ENCODE assay signal across 12 mouse cellular contexts in genomic region chr7:50783652-50784051, GRCm38 (mm10).
DNase-seq lines count a peak whose midpoint lies in the region; ATAC-seq lines count a peak whose summit lies in the region.
"Had no signal": no experiment of that assay in that cellular context is flagged by ENCODE, and none has a peak within 500 bp of the region (broad histone marks: within the 10 kb centered on the region; RNA-seq: fewer than 3 reads in every experiment).

No protein-coding gene starts in this region.

- 67% methylated on average over 1 of the region's 1 CpGs for WGBS in neural tube, embryonic 11.5 days

- peak; percentile 4 for DNase-seq in heart, postnatal 4 days
- DNase-seq in heart, postnatal 25 days (ENCODE audit: low spot score): no peak
- DNase-seq in lung, postnatal 36 days: peak; percentile 0
- DNase-seq in lung, postnatal 4 days: no peak
- peak; percentile 65 for DNase-seq in embryo, embryonic 11 days
- peak; percentile 20 for DNase-seq in neural tube, embryonic 11.5 days (ENCODE audit: low spot score)
- DNase-seq in adipocyte (ENCODE audit: low spot score): no peak
- DNase-seq: adrenal gland, postnatal 10 days; thymus, postnatal 14 days had no signal

- no peak; the same call in 1 of the 2 replicates for ATAC-seq in neural tube, embryonic 11.5 days (ENCODE audit: insufficient read depth, low FRiP score, low TSS enrichment)
- no peak for ATAC-seq in megakaryocyte, adult 5-6 weeks (ENCODE audit: poor library complexity, severe bottlenecking)

- no peaks in the 10 kb centered on the region for H3K27me3 ChIP-seq in neural tube, embryonic 11.5 days (ENCODE audit: control insufficient read depth, insufficient read depth, low read length)
- H3K27me3 ChIP-seq: limb, embryonic 15.5 days had no signal

- no peaks in the 10 kb centered on the region for H3K4me1 ChIP-seq in neural tube, embryonic 11.5 days (ENCODE audit: control insufficient read depth, insufficient read depth, low read length)
- H3K4me1 ChIP-seq: limb, embryonic 15.5 days had no signal

- H3K36me3 ChIP-seq in neural tube, embryonic 11.5 days (ENCODE audit: control insufficient read depth, insufficient read depth, low read length): no peaks in the 10 kb centered on the region
- H3K36me3 ChIP-seq: limb, embryonic 15.5 days had no signal

- no peak overlapping the region for H3K4me2 ChIP-seq in neural tube, embryonic 11.5 days (ENCODE audit: low read depth)
- H3K4me2 ChIP-seq: limb, embryonic 15.5 days had no signal

- H3K27ac ChIP-seq in neural tube, embryonic 11.5 days (ENCODE audit: low read depth, low read length): no peak overlapping the region
- H3K27ac ChIP-seq: limb, embryonic 15.5 days had no signal

- intact Hi-C loops in heart, postnatal 25 days (cut with DNase I): no loop called here

- no peak overlapping the region for H3K9ac ChIP-seq in neural tube, embryonic 11.5 days (ENCODE audit: low read length)
- H3K9ac ChIP-seq: limb, embryonic 15.5 days had no signal

- H3K4me3 ChIP-seq in neural tube, embryonic 11.5 days (ENCODE audit: low read depth, low read length): no peak overlapping the region
- H3K4me3 ChIP-seq: limb, embryonic 15.5 days; myocyte had no signal

- no peaks in the 10 kb centered on the region for H3K9me3 ChIP-seq in neural tube, embryonic 11.5 days (ENCODE audit: control insufficient read depth, low read length)
- H3K9me3 ChIP-seq: limb, embryonic 15.5 days had no signal

Comparison
In these comparisons a context has a peak if more than half of its experiments do, and no peak if none do; other contexts are left out.
1. DNase-seq: peak in heart, postnatal 4 days (single experiment), lung, postnatal 36 days (single experiment), embryo, embryonic 11 days (single experiment) and neural tube, embryonic 11.5 days (single experiment); none in heart, postnatal 25 days (single experiment), lung, postnatal 4 days (0 of 2) and adipocyte (single experiment).